Mouse (Mus musculus) spleen, postnatal 14 days (tissue): ENCODE results near the gene Wrap73.

Experiments used
- DNase-seq, 2 experiments: peaks; one replicate each; pipeline ENCODE4 v3.0.0; 2021 to 2022; ENCODE audit warnings: low spot score in 2 of 2

Gene Wrap73

GRCm38 (mm10) chr4:154139671-154140181 lies 2.4 kb upstream of the Wrap73 start:
- no peak for DNase-seq

- DNase-seq: no peak
These were observed 2.2 kb upstream of the Wrap73 start, which contains the start of gene Trp73 for GRCm38 (mm10) chr4:154140182-154140212. Trp73 (minus strand) TSS chr4:154140208.

GRCm38 (mm10) chr4:154140213-154141008 lies 1.8 kb upstream of the Wrap73 start:
- no peak for DNase-seq

GRCm38 (mm10) chr4:154141009-154141867 lies 934 bp upstream of the Wrap73 start:
- no peak for DNase-seq

- no peak for DNase-seq
These were observed 2.5 kb downstream of the Wrap73 start for GRCm38 (mm10) chr4:154144712-154145111.

- DNase-seq: no peak
These were observed 4.2 kb downstream of the Wrap73 start for GRCm38 (mm10) chr4:154146342-154146741.

- DNase-seq: no peak
These were observed 11.9 kb downstream of the Wrap73 start for GRCm38 (mm10) chr4:154154104-154154503.

- no peak for DNase-seq
These were observed 13.9 kb downstream of the Wrap73 start for GRCm38 (mm10) chr4:154156050-154156449.

GRCm38 (mm10) chr4:154157970-154158662 lies 15.9 kb downstream of the Wrap73 start:
- no peak for DNase-seq

- peak; percentile 76 to 88 for DNase-seq
These were observed 16.8 kb downstream of the Wrap73 start for GRCm38 (mm10) chr4:154159002-154159401.

- peak in 1 of 2 experiments; percentile 32 for DNase-seq
These were observed 17.9 kb downstream of the Wrap73 start for GRCm38 (mm10) chr4:154159961-154160537.

- peak; percentile 97 for DNase-seq
These were observed 18.6 kb downstream of the Wrap73 start, which contains the start of gene Tprgl for GRCm38 (mm10) chr4:154160538-154161390. Tprgl (minus strand) TSS chr4:154160666.

GRCm38 (mm10) chr4:154163296-154163695 lies 21.1 kb downstream of the Wrap73 start:
- DNase-seq: peak; percentile 49 to 75

- peak in 1 of 2 experiments; percentile 59 for DNase-seq
These were observed 24.9 kb downstream of the Wrap73 start for GRCm38 (mm10) chr4:154167053-154167452.

GRCm38 (mm10) chr4:154170021-154170420 lies 27.8 kb downstream of the Wrap73 start:
- no peak for DNase-seq

- no peak for DNase-seq
These were observed 28.5 kb downstream of the Wrap73 start, which contains the start of gene Megf6 for GRCm38 (mm10) chr4:154170506-154171150. Megf6 (plus strand) TSS chr4:154170730.

GRCm38 (mm10) chr4:154171151-154171930 lies 29.2 kb downstream of the Wrap73 start:
- DNase-seq: no peak

GRCm38 (mm10) chr4:154171931-154172604 lies 29.9 kb downstream of the Wrap73 start:
- DNase-seq: no peak

- no peak for DNase-seq
These were observed 35.1 kb downstream of the Wrap73 start for GRCm38 (mm10) chr4:154177257-154177656.
